Mouse (Mus musculus): ENCODE data around the gene Eif4a2.

Eif4a2 gene

DNA sequence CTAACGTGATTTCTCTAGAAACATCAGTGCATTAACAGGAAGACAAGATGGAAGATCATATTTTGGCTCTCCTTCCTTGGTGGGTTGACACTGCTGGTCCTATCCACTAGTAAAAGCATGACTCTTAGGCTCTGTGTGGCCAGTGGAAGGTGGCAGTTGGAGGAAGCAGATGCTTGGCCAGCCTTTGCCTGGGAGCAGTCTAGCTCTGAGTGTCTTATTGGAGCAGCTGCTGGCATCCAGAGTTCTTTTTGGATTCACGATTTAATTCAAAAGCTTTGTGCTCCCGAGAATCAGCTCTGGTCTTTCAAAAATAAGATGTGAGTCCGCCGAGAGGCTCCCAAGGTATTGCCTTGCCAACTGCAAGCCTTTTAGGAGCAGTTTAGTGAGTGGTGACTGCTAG, 38.0 kb downstream of the Eif4a2 start:
- DNase-seq, result no peak

DNA sequence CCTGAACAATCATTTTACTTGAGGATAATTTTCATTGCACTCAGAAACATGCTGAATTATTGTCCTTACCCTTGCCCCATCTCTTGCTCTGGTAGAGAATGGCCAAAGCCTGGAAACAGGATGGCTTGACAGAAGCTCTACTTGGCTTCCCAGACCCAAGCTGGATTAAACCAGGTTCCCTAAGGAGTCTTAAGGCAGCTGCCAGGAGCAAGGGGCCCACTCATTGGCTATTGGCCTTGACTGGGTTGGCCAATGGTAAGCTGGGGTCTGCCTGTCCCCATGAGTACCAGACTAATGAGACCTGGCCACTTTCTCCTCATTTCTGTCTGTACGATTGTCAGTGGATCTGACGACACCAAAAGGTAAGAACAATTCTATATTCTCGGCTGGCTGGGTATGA, 39.0 kb downstream of the Eif4a2 start, which contains the start of gene Adipoq:
Gene Adipoq, plus strand, starts transcription at position 257 of the 400 bp plus-strand sequence.
- no peak for DNase-seq

DNA sequence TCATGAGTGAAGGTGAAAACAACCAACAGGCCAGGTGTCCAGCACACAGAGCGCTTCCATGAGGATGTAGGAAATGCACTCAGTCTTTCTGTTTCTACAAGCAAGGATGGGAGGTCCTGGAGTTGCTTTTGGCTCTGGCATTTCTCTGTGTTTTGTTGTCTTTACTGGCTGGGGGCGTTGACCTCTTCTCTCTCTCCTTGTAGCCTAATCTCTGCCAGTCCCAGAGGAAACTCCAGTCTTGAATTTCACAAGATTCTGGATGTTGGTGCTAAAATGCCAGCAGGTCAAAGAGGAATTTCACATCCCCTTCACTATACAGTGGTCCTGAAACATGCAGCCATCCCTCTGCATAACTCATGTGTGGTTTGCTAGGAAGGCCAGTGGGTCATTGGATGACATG, 41.7 kb downstream of the Eif4a2 start:
- no peak for DNase-seq

DNA sequence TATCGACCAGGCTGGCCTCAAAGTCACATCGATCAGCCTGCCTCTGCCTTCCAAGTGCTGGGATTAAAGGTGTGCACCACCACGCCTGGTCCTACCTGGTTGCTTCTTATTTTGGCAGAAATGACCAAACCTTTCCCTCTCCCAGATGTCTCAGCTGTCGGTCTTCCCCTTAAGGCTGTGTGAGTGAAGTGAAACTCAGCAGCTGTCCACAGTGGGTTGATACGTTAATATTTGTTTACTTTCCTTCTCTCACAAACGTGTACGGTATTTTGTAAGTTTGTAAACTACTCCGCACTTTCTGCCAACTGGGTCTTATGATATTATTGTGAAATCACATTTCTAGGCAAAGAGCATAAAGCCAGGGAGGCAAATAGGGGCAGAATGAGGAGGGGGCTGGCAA, 42.2 kb downstream of the Eif4a2 start:
- DNase-seq, result no peak

- DNase-seq, result peak; percentile 80
Measured at GRCm38 (mm10) chr16:23151423-23151822, 44.2 kb downstream of the Eif4a2 start.

GRCm38 (mm10) chr16:23154261-23154660, 47.0 kb downstream of the Eif4a2 start:
- DNase-seq, result no peak

DNA sequence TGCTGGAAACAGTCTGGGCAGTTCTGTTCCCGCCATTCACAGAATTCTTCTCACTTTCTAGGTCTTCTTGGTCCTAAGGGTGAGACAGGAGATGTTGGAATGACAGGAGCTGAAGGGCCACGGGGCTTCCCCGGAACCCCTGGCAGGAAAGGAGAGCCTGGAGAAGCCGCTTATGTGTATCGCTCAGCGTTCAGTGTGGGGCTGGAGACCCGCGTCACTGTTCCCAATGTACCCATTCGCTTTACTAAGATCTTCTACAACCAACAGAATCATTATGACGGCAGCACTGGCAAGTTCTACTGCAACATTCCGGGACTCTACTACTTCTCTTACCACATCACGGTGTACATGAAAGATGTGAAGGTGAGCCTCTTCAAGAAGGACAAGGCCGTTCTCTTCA, 49.8 kb downstream of the Eif4a2 start:
- no peak for DNase-seq

GRCm38 (mm10) chr16:23158292-23158691, 51.0 kb downstream of the Eif4a2 start:
- DNase-seq, result no peak

GRCm38 (mm10) chr16:23158957-23159356, 51.7 kb downstream of the Eif4a2 start:
- DNase-seq, result peak; percentile 8

DNA sequence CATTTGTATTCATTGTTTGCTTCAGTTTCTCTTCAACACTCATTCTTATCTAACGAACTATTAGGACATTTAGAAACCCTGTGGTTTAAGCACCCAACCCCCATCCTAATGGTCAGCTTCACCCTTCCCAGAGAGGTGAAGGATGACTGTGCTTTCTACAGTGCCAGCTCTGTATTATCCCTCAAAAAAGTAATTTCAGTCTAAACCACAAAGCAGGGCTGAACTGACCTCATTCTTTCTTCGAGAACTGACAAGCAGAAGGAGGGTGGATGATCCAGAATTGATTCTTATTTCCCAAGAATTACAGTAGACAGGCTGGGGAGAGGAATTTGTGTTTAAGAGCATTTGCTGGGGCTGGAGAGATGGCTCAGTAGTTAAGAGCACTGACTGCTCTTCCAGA, 52.5 kb downstream of the Eif4a2 start:
- no peak for DNase-seq

GRCm38 (mm10) chr16:23162116-23162515, 54.9 kb downstream of the Eif4a2 start:
- DNase-seq, result no peak
